In genomic region chr9:113300846-113301245, GRCm38 (mm10) we compare ENCODE assay signal across 9 mouse cellular contexts.
DNase-seq lines count a peak whose midpoint lies in the region; ATAC-seq and TF ChIP-seq lines count a peak whose summit lies in the region.
"Had no signal": no experiment of that assay in that cellular context is flagged by ENCODE, and none has a peak within 500 bp of the region (broad histone marks: within the 10 kb centered on the region; RNA-seq: fewer than 3 reads in every experiment).

No protein-coding gene starts in this region.

- H3K27ac ChIP-seq in forebrain, embryonic 14.5 days (ENCODE audit: low read depth, low read length): no peak overlapping the region
- no peak overlapping the region for H3K27ac ChIP-seq in midbrain, postnatal 0 days (ENCODE audit: low read depth, low read length)
- no peak overlapping the region for H3K27ac ChIP-seq in heart, embryonic 11.5 days (ENCODE audit: low read depth, low read length)
- H3K27ac ChIP-seq: liver, embryonic 14.5 days had no signal

- no peak overlapping the region for H3K9ac ChIP-seq in forebrain, embryonic 14.5 days (ENCODE audit: low read length)
- no peak overlapping the region for H3K9ac ChIP-seq in midbrain, postnatal 0 days (replicated peaks; ENCODE audit: low read length, poor library complexity, severe bottlenecking)
- no peak overlapping the region for H3K9ac ChIP-seq in heart, embryonic 11.5 days (ENCODE audit: low read depth, low read length)
- H3K9ac ChIP-seq: liver, embryonic 14.5 days had no signal

- DNase-seq in layer of hippocampus, adult 11-12 months (ENCODE audit: low spot score): peak; percentile 70
- DNase-seq in layer of hippocampus, adult 9-10 months (ENCODE audit: low spot score): no peak
- peak; percentile 72 to 86 for DNase-seq in cerebellum, postnatal 14 days
- peak; percentile 64 for DNase-seq in forebrain, embryonic 14.5 days (ENCODE audit: low spot score)
- DNase-seq in midbrain, postnatal 0 days (ENCODE audit: low spot score): peak; percentile 68
- DNase-seq in yolk sac, embryonic 10.5 days (ENCODE audit: low spot score): no peak
- DNase-seq in spleen, postnatal 10 days (ENCODE audit: low spot score in 2 of 2): no peak

- H3K4me3 ChIP-seq in forebrain, embryonic 14.5 days (ENCODE audit: low read depth, low read length): no peak overlapping the region
- no peak overlapping the region for H3K4me3 ChIP-seq in midbrain, postnatal 0 days (ENCODE audit: low read depth, low read length)
- H3K4me3 ChIP-seq in heart, embryonic 11.5 days (ENCODE audit: low read depth, low read length): no peak overlapping the region

- H3K27me3 ChIP-seq in forebrain, embryonic 14.5 days (replicated peaks; ENCODE audit: control insufficient read depth, insufficient read depth, low read length): no peaks in the 10 kb centered on the region
- no peaks in the 10 kb centered on the region for H3K27me3 ChIP-seq in midbrain, postnatal 0 days (ENCODE audit: insufficient read depth, low read length)
- no peaks in the 10 kb centered on the region for H3K27me3 ChIP-seq in heart, embryonic 11.5 days (ENCODE audit: control insufficient read depth, insufficient read depth, low read length)

- peak; percentile 71 for TF ChIP-seq CTCF in midbrain, postnatal 0 days (IDR thresholded peaks at IDR 0.05)

- no peaks in the 10 kb centered on the region for H3K9me3 ChIP-seq in forebrain, embryonic 14.5 days (replicated peaks; ENCODE audit: control insufficient read depth, low read length)
- no peaks in the 10 kb centered on the region for H3K9me3 ChIP-seq in midbrain, postnatal 0 days (ENCODE audit: low read length)
- no peaks in the 10 kb centered on the region for H3K9me3 ChIP-seq in heart, embryonic 11.5 days (replicated peaks; ENCODE audit: control insufficient read depth, low read length)

- no peaks in the 10 kb centered on the region for H3K36me3 ChIP-seq in forebrain, embryonic 14.5 days (ENCODE audit: control insufficient read depth, insufficient read depth, low read length)
- H3K36me3 ChIP-seq in midbrain, postnatal 0 days (ENCODE audit: insufficient read depth, low read length): no peaks in the 10 kb centered on the region
- no peaks in the 10 kb centered on the region for H3K36me3 ChIP-seq in heart, embryonic 11.5 days (ENCODE audit: control insufficient read depth, insufficient read depth, low read length)

- ATAC-seq in forebrain, embryonic 14.5 days: peak; percentile 68
- no peak for ATAC-seq in midbrain, postnatal 0 days (ENCODE audit: low FRiP score)
- ATAC-seq in heart, embryonic 11.5 days (replicated peaks; ENCODE audit: insufficient number of reproducible peaks, low FRiP score, low TSS enrichment): no peak

- H3K4me2 ChIP-seq in forebrain, embryonic 14.5 days (ENCODE audit: low read length): no peak overlapping the region
- H3K4me2 ChIP-seq in midbrain, postnatal 0 days (ENCODE audit: low read depth, low read length, poor library complexity, severe bottlenecking): no peak overlapping the region
- H3K4me2 ChIP-seq in heart, embryonic 11.5 days: no peak overlapping the region

- WGBS in forebrain, embryonic 14.5 days: 28% methylated on average over 2 of the region's 2 CpGs
- 19% methylated on average over 2 of the region's 2 CpGs for whole genome bisulfite sequencing in midbrain, postnatal 0 days
- WGBS in heart, embryonic 11.5 days (ENCODE audit: insufficient replicate concordance): 13% methylated on average over 2 of the region's 2 CpGs

- H3K4me1 ChIP-seq in forebrain, embryonic 14.5 days (ENCODE audit: control insufficient read depth, insufficient read depth, low read length): peaks cover 5% of the 10 kb centered on the region; the same call in 1 of the 2 replicates
- H3K4me1 ChIP-seq in midbrain, postnatal 0 days (ENCODE audit: insufficient read depth, low read length): no peaks in the 10 kb centered on the region; the same call in 1 of the 2 replicates
- H3K4me1 ChIP-seq in heart, embryonic 11.5 days (ENCODE audit: control insufficient read depth, insufficient read depth, low read length): no peaks in the 10 kb centered on the region; the same call in 1 of the 2 replicates

Comparison
In these comparisons a context has a peak if more than half of its experiments do, and no peak if none do; other contexts are left out.
1. DNase-seq: peak in layer of hippocampus, adult 11-12 months (single experiment), cerebellum, postnatal 14 days (2 of 2), forebrain, embryonic 14.5 days (single experiment) and midbrain, postnatal 0 days (single experiment); none in layer of hippocampus, adult 9-10 months (single experiment), yolk sac, embryonic 10.5 days (single experiment) and spleen, postnatal 10 days (0 of 2).